Mouse (Mus musculus) cerebellum, postnatal 10 days (tissue): Measurements from ENCODE around the gene Ubd.
"Not testable (repeated sequence)": the region's sequence is repeated elsewhere in the genome, so short reads cannot be mapped to it uniquely, and the experiment has no call there.

ENCODE experiments used
- DNase-seq, 2 experiments: peaks; one replicate each; pipeline ENCODE4 v3.0.0; 2021; ENCODE audit warnings: mixed read lengths in 2 of 2

The Ubd gene

GRCm38 (mm10) chr17:37193656-37194055 is at the start of gene Ubd:
TSS of gene Ubd (plus strand) at chr17:37193892.
- DNase-seq: no peak

GRCm38 (mm10) chr17:37161394-37161793 is 32.3 kb upstream of the Ubd start, which contains the start of gene Olfr93:
TSS of gene Olfr93 (minus strand) at chr17:37161494.
- no peak for DNase-seq

- DNase-seq: no peak
Observed at GRCm38 (mm10) chr17:37185474-37185873, 8.2 kb upstream of the Ubd start.

- peak; percentile 75 to 80 for DNase-seq
Observed at GRCm38 (mm10) chr17:37190711-37191110, 3.0 kb upstream of the Ubd start.

GRCm38 (mm10) chr17:37193032-37193431 is 660 bp upstream of the Ubd start:
- DNase-seq: no peak

- no peak for DNase-seq
Observed at GRCm38 (mm10) chr17:37194782-37195181, 1.1 kb downstream of the Ubd start.

- DNase-seq: peak; percentile 62 to 64
Observed at GRCm38 (mm10) chr17:37196845-37197724, 3.4 kb downstream of the Ubd start.

GRCm38 (mm10) chr17:37200894-37201293 is 7.2 kb downstream of the Ubd start, which contains the start of gene Olfr94:
TSS of gene Olfr94 (minus strand) at chr17:37200994.
- DNase-seq: no peak

- peak; percentile 87 to 92 for DNase-seq
Observed at GRCm38 (mm10) chr17:37203206-37203916, 9.7 kb downstream of the Ubd start.

GRCm38 (mm10) chr17:37203917-37204236 is 10.2 kb downstream of the Ubd start:
- no peak for DNase-seq

GRCm38 (mm10) chr17:37210884-37211768 is 17.4 kb downstream of the Ubd start:
- DNase-seq: peak; percentile 49 to 56

- no peak for DNase-seq
Observed at GRCm38 (mm10) chr17:37213018-37213417, 19.3 kb downstream of the Ubd start, which contains the start of gene Olfr95. TSS of gene Olfr95 (minus strand) at chr17:37213118.

- no peak for DNase-seq
Observed at GRCm38 (mm10) chr17:37218486-37218885, 24.8 kb downstream of the Ubd start.

GRCm38 (mm10) chr17:37219846-37220245 is 26.2 kb downstream of the Ubd start, which contains the start of gene Olfr96:
TSS of gene Olfr96 (plus strand) at chr17:37220146.
- DNase-seq: no peak

- no peak for DNase-seq
Observed at GRCm38 (mm10) chr17:37221879-37222278, 28.2 kb downstream of the Ubd start.

- DNase-seq: not testable (repeated sequence)
Observed at GRCm38 (mm10) chr17:37237230-37237629, 43.5 kb downstream of the Ubd start, which contains the start of gene Olfr97. TSS of gene Olfr97 (minus strand) at chr17:37237330.

- DNase-seq: no peak
Observed at GRCm38 (mm10) chr17:37242198-37242597, 48.5 kb downstream of the Ubd start.
